Mouse (Mus musculus) left cerebral cortex, postnatal 25 days (tissue): ENCODE measurements at regions not wholly inside any gene's neighbourhood (a gene's known extent, or its start where the extent isn't known, plus 50 kb on each side); places are given as distances from the start of the nearest gene placed in this dataset.
A peak's percentile ranks its signal among the peaks of the same experiment; 100 is the strongest.

Experiments
- DNase-seq, 2 experiments: peaks; one replicate each; pipeline ENCODE4 v3.0.0; 2022; ENCODE audit warnings: low spot score in 2 of 2, mixed read lengths in 1 of 2
- intact Hi-C: fragments of 180-260 bp; cut with DNase I; formaldehyde crosslinking; loops from one replicate; pipeline ENCODE4 v1.15.1; 2025

DNA sequence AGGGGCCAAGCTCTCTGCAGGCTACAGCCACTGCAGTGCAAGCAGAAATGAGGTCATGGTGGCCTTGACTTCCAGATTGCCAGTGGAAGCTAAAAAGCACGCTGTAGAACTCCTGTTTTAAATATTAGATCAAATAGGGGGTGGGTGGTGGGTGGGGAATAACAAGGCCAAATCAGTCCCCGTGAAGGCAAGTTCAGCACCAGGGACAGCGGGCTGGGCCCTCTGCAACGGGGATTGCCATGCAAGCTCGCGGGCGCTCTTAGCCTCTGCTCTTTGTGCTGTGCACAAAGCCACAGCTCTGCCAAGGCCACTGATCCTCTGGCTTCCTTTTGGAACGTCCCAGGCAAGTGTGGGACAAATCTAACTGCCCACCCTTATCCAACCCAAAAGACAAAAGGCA is 623.1 kb downstream of the Vrk1 start:
- intact Hi-C loops: no loop called here
- DNase-seq: no peak

DNA sequence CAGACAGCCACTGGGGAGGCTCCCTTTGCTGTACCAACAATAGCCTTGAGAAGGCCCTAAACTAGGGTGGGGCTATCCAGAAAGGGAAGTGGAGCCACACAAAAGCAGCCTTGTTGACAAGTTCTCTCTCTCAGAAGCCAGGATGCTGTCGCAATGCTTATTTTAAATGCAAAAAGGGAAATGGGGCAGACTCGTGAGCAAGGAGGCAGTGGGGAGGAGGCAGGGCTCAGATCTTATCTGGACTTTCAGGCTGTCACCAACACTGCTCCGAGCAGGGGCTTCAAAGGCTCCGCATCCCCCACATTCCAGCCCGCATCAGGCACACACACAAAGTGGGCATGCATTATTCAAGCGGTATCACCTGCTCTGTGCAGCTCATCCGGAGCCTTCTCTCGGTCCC is 648.3 kb downstream of the Vrk1 start:
- intact Hi-C loops: no loop called here
- no peak for DNase-seq

DNA sequence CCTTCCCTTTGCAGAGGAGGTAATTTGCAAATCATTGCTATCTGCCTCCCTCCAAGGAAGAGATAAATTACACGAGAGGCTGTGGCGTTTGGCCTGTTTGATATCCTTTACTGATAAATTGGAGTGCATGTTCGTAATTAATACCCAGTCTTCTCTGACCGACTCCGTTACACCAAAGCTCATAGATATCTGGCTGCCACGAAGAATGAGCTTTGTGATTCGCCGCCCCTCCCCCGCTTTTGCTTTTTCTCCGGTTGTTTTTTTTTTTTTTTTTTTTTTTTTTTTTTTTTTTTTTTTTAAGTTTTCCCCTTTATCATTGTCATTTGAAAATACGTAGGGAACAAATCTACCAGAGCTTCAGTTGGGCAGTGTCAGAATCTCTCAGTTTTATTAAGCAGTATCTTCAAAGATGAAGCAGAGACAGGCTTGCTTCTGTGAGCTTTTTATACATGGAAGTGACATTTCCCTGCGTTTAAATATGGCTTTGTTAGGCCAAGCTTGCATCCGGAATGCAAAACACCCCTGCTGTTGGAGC is 663.3 kb downstream of the Vrk1 start:
- intact Hi-C loops: no loop called here
- no peak for DNase-seq

DNA sequence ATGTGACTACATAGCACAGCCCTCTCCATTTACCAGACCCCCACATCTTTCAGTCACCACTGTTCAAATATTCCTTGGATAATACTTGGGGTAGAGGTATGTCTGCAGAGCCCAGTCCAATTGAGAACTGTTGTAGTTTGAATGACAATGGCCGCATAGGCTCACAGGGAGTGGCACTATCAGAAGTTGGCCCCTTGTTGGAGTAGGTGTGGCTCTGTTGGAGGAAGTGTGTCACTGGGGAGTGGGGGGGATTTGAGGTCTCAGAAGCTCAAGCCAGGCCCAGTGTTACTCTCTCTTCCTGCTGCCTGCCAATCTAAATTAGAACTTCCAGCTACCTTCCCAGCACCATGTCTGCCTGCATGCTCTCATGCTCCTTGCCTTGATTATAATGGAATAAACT is 664.7 kb downstream of the Vrk1 start:
- no peak for DNase-seq
- intact Hi-C loops: no loop called here

GRCm38 (mm10) chr12:106676136-106676535 is 666.1 kb downstream of the Vrk1 start:
- DNase-seq: no peak
- intact Hi-C loops: no loop called here

GRCm38 (mm10) chr12:106676566-106676965 is 666.5 kb downstream of the Vrk1 start:
- DNase-seq: no peak
- intact Hi-C loops: no loop called here

DNA sequence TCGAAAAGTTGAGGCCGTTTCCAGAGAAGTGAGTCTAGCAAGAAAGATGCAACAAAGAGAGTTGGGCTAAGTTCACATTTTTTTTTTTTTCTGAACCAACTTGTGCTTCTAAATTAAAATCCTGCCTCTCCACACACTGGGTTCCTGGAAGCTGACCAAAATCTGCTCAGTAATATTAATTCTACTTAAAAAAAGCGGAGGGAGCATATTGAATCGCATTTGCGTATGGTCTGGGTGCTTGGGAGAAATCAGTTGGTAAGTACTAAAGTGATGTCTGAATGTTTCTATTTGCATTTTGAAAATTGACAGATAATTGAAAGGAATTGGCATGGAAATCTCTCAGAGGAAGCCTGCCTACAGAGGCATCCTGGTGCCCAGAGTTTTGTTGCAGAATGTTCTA is 676.0 kb downstream of the Vrk1 start:
- peak in 1 of 2 experiments; percentile 17 for DNase-seq
- intact Hi-C loops: no loop called here

DNA sequence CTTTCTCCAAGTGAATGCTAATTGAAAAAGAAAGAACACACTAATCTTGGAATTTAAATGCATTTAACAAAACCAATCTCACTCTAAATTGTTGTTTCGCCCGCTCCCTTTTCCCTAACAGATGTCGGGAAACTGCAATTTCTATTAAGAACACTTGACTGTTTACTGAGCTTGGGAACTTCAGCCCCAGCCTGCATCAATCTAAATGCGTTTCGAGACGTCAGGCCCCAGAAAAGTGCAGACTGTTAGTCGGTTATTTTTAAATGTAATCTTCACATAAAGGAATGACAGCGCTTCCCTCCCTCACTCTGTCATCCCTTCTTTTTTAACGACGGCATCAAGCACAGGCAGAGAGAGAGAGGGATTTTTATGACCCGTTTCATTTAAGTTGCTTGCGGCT is 677.7 kb downstream of the Vrk1 start:
- DNase-seq: peak; percentile 19 to 31
- intact Hi-C loops: no loop called here

DNA sequence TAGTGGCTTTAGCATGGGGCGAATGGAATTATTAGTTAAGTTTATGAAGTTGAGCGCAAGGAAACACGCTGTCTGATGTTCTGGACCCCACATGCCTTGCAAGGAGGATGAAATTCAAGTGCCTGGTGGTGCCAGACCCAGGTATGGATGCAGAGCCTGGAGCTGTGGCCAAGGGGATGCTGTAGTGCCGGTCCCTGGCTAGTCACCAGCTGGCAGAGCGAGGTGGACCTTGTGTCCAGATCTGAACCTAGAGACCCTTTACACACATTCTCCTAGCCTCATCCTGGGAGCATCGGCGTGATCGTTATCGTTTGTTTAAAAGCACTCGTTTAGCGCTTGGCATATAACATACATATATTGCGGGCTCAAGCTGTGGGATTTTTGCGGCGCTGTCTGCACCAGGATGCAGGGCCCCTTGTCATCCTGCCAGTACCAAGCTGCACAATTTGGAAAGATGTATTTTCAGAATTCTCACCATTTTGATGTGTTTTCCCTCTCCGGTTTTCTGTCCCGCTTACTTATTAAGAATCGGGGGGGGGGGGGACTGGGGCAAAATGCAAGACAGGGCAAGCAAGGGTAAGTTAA is 678.2 kb downstream of the Vrk1 start:
- DNase-seq: peak; percentile 20 to 23

GRCm38 (mm10) chr12:106702958-106703357 is 692.9 kb downstream of the Vrk1 start:
- intact Hi-C loops: no loop called here

More for the DNA sequence above, 678.2 kb downstream of the Vrk1 start:
- intact Hi-C loops: no loop called here

GRCm38 (mm10) chr12:106721271-106722009 is 711.4 kb downstream of the Vrk1 start:
- intact Hi-C loops: no loop called here
- no peak for DNase-seq

More at GRCm38 (mm10) chr12:106702958-106703357, 692.9 kb downstream of the Vrk1 start:
- DNase-seq: no peak

DNA sequence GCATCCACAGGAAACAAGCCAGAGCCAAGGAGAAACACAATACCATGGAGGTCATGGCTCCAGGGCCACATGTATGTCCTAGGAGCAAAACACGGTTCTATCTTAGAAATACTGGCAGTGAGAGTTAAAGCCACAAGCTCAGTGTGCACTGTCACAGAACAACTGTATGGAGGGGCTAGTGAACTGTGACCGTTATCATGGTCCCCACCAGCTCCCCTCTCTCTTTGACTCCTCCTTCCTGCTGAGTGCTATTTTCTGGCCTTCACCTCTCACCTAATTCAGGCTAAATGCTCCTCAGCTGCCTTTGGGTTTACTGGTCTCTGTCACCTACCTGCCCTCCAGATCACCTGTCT is 712.0 kb downstream of the Vrk1 start:
- intact Hi-C loops: no loop called here
- no peak for DNase-seq

GRCm38 (mm10) chr12:106722761-106723160 is 712.7 kb downstream of the Vrk1 start:
- intact Hi-C loops: no loop called here
- no peak for DNase-seq

DNA sequence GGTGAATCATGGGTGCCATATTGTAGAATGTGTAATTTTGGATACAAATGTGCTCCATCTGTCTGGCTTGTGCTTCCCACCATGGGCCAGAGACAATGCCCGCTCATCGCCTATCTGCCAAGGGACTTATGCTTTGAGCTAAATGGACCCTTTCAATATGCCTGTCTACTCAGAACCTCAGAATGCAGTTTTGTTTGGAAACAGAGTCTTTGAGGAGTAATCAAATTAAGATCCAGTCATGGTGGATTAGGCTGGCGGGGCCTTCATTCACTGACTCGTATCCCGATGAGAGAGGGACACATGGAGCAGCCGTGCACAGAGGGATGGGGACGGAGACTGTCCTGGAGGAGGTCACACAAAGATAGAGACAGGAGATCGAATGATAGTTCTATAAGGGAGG is 716.9 kb downstream of the Vrk1 start:
- no peak for DNase-seq
- intact Hi-C loops: no loop called here

DNA sequence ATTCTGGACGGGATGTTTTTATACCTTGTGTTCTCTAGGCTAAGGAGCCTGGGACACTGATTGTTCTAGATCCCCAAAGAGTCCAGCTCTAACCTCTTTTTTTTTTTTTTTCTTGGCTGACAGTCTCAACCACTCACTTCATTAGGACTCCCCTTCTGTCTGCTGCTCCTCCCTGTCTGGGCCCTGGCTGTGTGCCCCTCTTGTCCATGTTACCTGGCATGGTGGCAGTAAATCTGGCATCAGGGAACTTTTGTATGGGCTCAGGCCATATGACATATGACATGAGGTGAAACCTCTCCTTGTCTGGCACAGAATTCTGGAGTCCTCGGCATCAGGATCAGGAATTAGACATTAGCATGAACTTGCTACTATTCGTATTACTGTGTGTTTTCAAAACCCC is 717.5 kb downstream of the Vrk1 start:
- DNase-seq: no peak
- intact Hi-C loops: no loop called here

- intact Hi-C loops: no loop called here
Observed at GRCm38 (mm10) chr12:106729686-106730085, 719.7 kb downstream of the Vrk1 start.

GRCm38 (mm10) chr12:106732108-106732857 is 722.3 kb downstream of the Vrk1 start:
- intact Hi-C loops: no loop called here
- DNase-seq: peak in 1 of 2 experiments; percentile 19

More at GRCm38 (mm10) chr12:106729686-106730085, 719.7 kb downstream of the Vrk1 start:
- no peak for DNase-seq

DNA sequence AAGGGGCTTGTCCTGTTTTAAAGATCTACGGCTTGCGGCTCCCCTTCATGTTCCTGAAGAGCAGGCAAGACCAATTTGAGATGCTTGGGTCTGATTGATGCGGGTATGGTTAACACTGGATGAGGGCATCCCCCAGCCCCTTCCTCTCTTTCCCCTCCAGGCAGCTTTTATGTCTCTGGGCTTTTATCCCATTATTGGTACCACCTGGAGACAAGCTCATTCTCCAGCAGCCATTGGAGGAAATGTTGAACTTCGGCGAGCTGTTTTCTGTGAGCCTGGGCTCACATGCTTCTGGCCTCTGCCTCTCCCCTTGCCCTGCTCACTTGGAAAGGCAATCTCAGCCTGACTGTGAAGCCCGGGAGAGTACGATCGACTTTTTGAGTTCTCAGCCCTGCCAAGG is 738.7 kb downstream of the Vrk1 start:
- no peak for DNase-seq
- intact Hi-C loops: no loop called here

DNA sequence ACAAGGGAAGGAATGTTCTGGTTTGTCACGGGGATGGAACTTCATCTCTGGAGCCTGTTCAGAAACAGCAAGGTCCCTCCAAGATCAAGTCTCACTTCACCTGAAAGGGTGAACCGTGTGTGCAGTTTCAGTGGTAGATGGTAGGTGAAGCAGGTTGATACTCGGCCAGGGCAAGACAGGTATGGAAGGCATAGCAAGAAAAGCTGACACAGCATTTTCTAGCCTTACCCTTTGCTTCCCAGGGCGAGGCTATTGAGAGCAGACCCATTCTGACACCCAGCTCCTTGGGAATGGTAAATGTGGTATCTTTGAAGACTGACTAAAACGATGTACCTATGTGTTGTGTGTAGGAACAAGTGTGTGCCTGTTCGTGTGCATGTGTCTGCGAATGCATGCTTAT is 724.9 kb upstream of the 3110018I06Rik start:
- DNase-seq: no peak
- intact Hi-C loops: no loop called here

DNA sequence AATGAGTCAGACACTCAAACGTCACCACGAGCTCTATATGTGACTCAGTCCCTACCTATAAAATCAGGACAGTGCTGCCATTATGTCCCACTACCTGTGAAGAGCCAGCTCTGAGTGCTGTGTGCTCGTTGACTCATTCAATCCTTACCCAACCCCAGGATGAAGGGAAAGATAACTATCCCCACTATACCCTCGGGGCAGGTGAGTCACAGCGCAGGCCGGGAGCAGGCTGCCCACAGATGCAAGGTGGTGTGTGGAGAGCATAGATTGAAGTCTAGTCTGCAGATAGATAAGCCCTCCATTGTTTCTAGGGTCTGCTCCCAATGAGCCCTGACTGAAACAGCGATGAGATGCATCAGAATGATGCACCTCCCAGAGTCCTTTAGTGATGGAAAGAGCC is 723.9 kb upstream of the 3110018I06Rik start:
- peak in 1 of 2 experiments; percentile 14 for DNase-seq
- intact Hi-C loops: no loop called here

DNA sequence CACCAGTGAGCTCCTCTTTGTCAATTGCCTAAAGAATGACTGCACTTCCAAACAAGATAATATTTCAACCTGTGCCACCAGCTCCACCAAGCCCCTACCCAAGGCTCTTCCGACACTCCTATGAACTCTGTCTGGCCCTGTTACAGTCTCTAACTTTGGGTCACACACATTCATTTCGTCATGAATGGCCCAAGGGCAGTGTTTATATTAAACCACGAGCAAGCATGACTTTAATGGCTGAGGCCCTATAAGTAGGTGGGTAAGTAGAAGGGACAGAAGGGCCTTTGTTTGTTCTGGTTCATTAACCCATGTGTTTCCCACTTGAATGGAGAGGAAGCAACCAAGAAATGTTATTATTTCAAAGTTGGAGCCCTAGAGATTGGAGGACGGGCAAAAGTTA is 714.9 kb upstream of the 3110018I06Rik start:
- DNase-seq: no peak
- intact Hi-C loops: no loop called here
